Mouse (Mus musculus) gastrocnemius, postnatal 4 days (tissue): ENCODE data around the gene Gm28035. TPM values are rescaled to one million over a fixed set of nuclear protein-coding genes. Genes with fewer than 3 reads are reported as not detected.
A peak's percentile ranks its signal among the peaks of the same experiment; 100 is the strongest.

Source experiments
- DNase-seq, 2 experiments: peaks; one replicate each; pipeline ENCODE4 v3.0.0; 2021 to 2022; ENCODE audit warnings: low spot score in 2 of 2, mixed read lengths in 2 of 2
- long read RNA-seq, 2 experiments: library from polyadenylated mRNA; stranded (forward); transcript quantifications; one replicate each; pipeline ENCODE4 v2.0.0; 2021
- total RNA-seq, 2 experiments: library from RNA; stranded (reverse); gene quantifications; 2 replicates each; pipeline ENCODE4 v1.2.3; 2021

Gene Gm28035
- total RNA-seq: 1 to 10 TPM; 1.0 to 1.3 TPM
- long read RNA-seq, experiment 1, partial matches to known transcripts: 0 of 1 reads
- long read RNA-seq, experiment 1, other reads (novel, unspliced or antisense): 1 of 1 reads
- long read RNA-seq, experiment 2, partial matches to known transcripts: 0 of 9 reads
- long read RNA-seq, experiment 2, other reads (novel, unspliced or antisense): 9 of 9 reads

GRCm38 (mm10) chr2:30240267-30240666 lies at the start of gene Gm28035:
TSS of gene Gm28035 (plus strand) at chr2:30240567.
- no peak for DNase-seq

GRCm38 (mm10) chr2:30191790-30192580 lies 48.4 kb upstream of the Gm28035 start:
- no peak for DNase-seq

GRCm38 (mm10) chr2:30194656-30195055 lies 45.7 kb upstream of the Gm28035 start:
- DNase-seq: no peak

- DNase-seq: no peak
These were observed 42.3 kb upstream of the Gm28035 start for GRCm38 (mm10) chr2:30198021-30198420.

- no peak for DNase-seq
These were observed 40.4 kb upstream of the Gm28035 start for GRCm38 (mm10) chr2:30199984-30200383.

- no peak for DNase-seq
These were observed 39.9 kb upstream of the Gm28035 start for GRCm38 (mm10) chr2:30200388-30200925.

- no peak for DNase-seq
These were observed 36.9 kb upstream of the Gm28035 start for GRCm38 (mm10) chr2:30203439-30203838.

- no peak for DNase-seq
These were observed 35.1 kb upstream of the Gm28035 start for GRCm38 (mm10) chr2:30205255-30205628.

- DNase-seq: peak; percentile 78 to 94
These were observed 34.6 kb upstream of the Gm28035 start, which contains the start of gene Kyat1 for GRCm38 (mm10) chr2:30205629-30206357. TSS of gene Kyat1 (minus strand) at chr2:30205847.

- no peak for DNase-seq
These were observed 33.0 kb upstream of the Gm28035 start for GRCm38 (mm10) chr2:30207401-30207800.

- DNase-seq: no peak
These were observed 32.5 kb upstream of the Gm28035 start for GRCm38 (mm10) chr2:30207886-30208285.

- no peak for DNase-seq
These were observed 28.8 kb upstream of the Gm28035 start for GRCm38 (mm10) chr2:30211408-30212168.

- DNase-seq: no peak
These were observed 28.2 kb upstream of the Gm28035 start for GRCm38 (mm10) chr2:30212169-30212545.

GRCm38 (mm10) chr2:30212951-30213350 lies 27.4 kb upstream of the Gm28035 start:
- no peak for DNase-seq

- no peak for DNase-seq
These were observed 25.6 kb upstream of the Gm28035 start for GRCm38 (mm10) chr2:30214745-30215144.

GRCm38 (mm10) chr2:30215493-30215892 lies 24.9 kb upstream of the Gm28035 start:
- DNase-seq: no peak

- DNase-seq: no peak
These were observed 24.1 kb upstream of the Gm28035 start for GRCm38 (mm10) chr2:30216293-30216692.

GRCm38 (mm10) chr2:30235593-30235992 lies 4.8 kb upstream of the Gm28035 start:
- DNase-seq: no peak

GRCm38 (mm10) chr2:30236426-30237198 lies 3.8 kb upstream of the Gm28035 start:
- DNase-seq: no peak

- peak; percentile 100 for DNase-seq
These were observed 3.0 kb upstream of the Gm28035 start, which contains the start of gene Lrrc8a for GRCm38 (mm10) chr2:30237199-30237880. TSS of gene Lrrc8a (plus strand) at chr2:30237715.
